Mouse (Mus musculus) liver, postnatal 0 days (tissue): ENCODE measurements around the gene Traf7.

ENCODE experiments used
- CTCF ChIP-seq: sonication (generic); IDR thresholded peaks from 2 replicates; pipeline ENCODE4 v1.5.1; 2016; ENCODE audit warnings: antibody characterized with exemption, low read depth
- EP300 ChIP-seq: IDR thresholded peaks from 2 replicates; pipeline ENCODE4 v1.6.1; 2016; ENCODE audit warnings: antibody characterized with exemption, low read depth, mild to moderate bottlenecking

- TF ChIP-seq CTCF (no peak), EP300 (no peak)
These were observed 22.8 kb upstream of the Traf7 start for GRCm38 (mm10) chr17:24550416-24551049.
